Mouse (Mus musculus) cerebellum, postnatal 4 days (tissue): Measurements from ENCODE around the gene Vmn1r199.
"Not testable (repeated sequence)": the region's sequence is repeated elsewhere in the genome, so short reads cannot be mapped to it uniquely, and the experiment has no call there.

Source experiments
- DNase-seq, 2 experiments: peaks; one replicate each; pipeline ENCODE4 v3.0.0; 2022; ENCODE audit warnings: low spot score in 2 of 2, mixed read lengths in 1 of 2

The Vmn1r199 gene

GRCm38 (mm10) chr13:22379518-22379917 is at the start of gene Vmn1r199:
TSS of gene Vmn1r199 (plus strand) at chr13:22379818.
- no peak for DNase-seq

DNA sequence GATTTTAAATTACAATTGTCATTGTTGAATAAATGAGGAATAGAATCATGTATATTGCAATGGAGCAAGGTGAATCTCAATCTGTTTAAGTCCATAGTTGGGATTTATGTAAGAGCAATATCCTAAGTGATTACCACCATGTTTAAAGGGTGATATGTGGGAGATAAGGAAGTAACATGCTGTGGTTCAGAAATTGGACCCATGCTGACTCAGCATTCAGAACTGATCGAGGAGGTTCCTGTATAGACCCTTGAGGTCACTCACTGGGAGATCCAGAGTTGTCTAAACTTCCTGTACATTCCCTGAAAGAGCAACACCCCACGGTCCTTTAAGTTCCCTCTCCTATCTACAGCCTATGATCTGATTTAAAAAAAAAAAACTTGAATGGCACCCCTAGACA is 46.3 kb upstream of the Vmn1r199 start:
- DNase-seq = no peak

DNA sequence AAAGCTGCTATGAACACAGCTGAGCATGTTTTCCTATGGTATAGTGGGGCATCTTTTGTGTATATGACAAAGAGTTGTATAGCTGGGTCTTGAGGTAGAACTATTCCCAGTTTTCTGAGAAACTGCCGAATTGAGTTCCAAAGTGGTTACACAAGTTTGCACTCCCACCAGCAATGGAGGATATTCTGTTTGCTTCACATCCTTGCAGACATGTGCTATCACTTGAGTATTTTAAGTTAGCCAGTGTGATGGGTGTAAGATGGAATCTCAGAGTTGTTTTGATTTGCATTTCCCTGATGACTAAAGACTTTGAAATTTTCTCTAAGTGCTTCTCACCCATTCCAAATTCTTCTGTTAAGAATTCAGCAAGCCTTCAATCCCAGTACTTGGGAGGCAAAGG is 44.1 kb upstream of the Vmn1r199 start:
- DNase-seq = no peak

GRCm38 (mm10) chr13:22350064-22350463 is 29.6 kb upstream of the Vmn1r199 start, which contains the start of gene Vmn1r198:
TSS of gene Vmn1r198 (plus strand) at chr13:22350364.
- no peak for DNase-seq

GRCm38 (mm10) chr13:22350813-22351212 is 28.8 kb upstream of the Vmn1r199 start:
- DNase-seq = no peak

DNA sequence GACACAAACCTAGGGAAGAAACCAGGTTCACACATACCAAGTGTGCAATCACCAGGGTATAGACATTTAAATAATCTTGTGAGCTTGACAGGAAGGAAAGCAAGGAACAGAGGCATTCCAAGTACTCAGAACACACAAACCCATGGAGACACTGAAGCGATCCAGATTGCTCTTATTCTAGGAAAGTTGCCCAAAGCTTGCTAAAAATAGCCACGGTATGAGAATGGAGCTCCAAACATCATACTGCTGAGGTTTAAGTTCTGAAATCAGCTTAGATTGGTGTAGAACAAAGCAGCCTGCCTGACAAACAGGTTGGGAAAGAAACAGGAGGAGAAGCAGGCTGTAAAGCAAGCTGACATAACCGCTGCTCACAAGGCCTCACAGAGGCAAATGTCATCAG is 1.5 kb downstream of the Vmn1r199 start:
- DNase-seq = not testable (repeated sequence)

GRCm38 (mm10) chr13:22383401-22383800 is 3.8 kb downstream of the Vmn1r199 start:
- DNase-seq = no peak

DNA sequence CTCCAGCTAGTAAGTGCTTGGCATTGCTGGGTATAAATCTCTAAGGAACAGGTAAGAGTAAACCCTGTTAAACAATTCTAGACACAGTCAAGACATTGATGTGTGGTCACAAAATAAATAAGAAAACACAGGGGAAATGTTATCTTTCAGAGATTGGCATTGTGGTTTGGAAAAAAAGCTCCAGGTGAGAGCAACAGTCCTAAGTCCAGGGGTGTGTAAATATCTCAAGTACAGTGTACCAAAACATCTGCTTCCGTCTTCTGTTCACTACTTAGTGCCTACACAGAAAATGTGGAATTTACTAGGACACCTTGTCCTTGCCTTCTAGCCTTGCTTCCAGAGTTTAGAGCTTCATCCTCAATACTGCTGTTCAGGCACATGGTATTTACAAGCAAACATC is 7.4 kb downstream of the Vmn1r199 start:
- DNase-seq = no peak

GRCm38 (mm10) chr13:22390073-22390472 is 10.5 kb downstream of the Vmn1r199 start, which contains the start of gene Vmn1r200:
TSS of gene Vmn1r200 (plus strand) at chr13:22390373.
- DNase-seq = no peak

- no peak for DNase-seq
Observed at GRCm38 (mm10) chr13:22402978-22403377, 23.4 kb downstream of the Vmn1r199 start.
